Mouse (Mus musculus): Measurements from ENCODE around the gene Mtor. TPM values are rescaled to one million over a fixed set of nuclear protein-coding genes. Genes with fewer than 3 reads are reported as not detected.
A peak's percentile ranks its signal among the peaks of the same experiment; 100 is the strongest.

Gene Mtor
- polyA plus RNA-seq, 1 experiment from 2014 or later, result 12.2 TPM

DNA sequence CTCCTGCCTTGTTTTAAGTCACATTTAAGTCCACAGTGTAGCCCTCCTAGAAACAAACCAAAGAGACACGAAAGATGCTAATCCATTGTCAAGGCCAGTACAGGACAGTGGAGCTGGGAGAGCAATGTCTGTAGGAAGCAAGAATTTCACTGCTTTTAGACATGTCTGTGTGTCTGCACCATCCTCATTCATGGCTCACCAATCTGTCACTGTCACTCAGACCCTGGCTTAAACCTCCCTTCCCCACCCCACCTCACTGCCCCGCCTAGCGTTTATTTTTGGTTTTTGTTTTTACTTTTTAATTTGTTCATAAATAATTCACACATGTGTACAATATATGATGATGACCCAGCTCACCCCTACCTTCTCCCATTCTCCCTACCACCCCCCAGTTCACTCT, 84.1 kb downstream of the Mtor start:
- peaks cover 22% of the 10 kb centered on the region for H3K36me3 ChIP-seq (ENCODE audit: control insufficient read depth, insufficient read depth, low read length)
- H3K4me2 ChIP-seq (ENCODE audit: low read depth, low read length), result no peak overlapping the region
- ATAC-seq (ENCODE audit: low read depth), result no peak
- H3K4me1 ChIP-seq (replicated peaks; ENCODE audit: control insufficient read depth, insufficient read depth, low read length), result no peaks in the 10 kb centered on the region
- no peaks in the 10 kb centered on the region for H3K9me3 ChIP-seq (ENCODE audit: control insufficient read depth, low read length)
- H3K27me3 ChIP-seq (ENCODE audit: control insufficient read depth, insufficient read depth, low read depth, low read length), result no peaks in the 10 kb centered on the region
- no peak overlapping the region for H3K27ac ChIP-seq (ENCODE audit: low read length)
- H3K9ac ChIP-seq (ENCODE audit: low read length), result no peak overlapping the region
- WGBS, result 92% methylated on average over 3 of the region's 3 CpGs
- H3K4me3 ChIP-seq (ENCODE audit: low read length), result no peak overlapping the region

GRCm38 (mm10) chr4:148533613-148534328, 85.4 kb downstream of the Mtor start:
- WGBS, result 91% methylated on average over 12 of the region's 12 CpGs
- H3K36me3 ChIP-seq (ENCODE audit: control insufficient read depth, insufficient read depth, low read length), result peaks cover 30% of the 10 kb centered on the region
- no peak for ATAC-seq (ENCODE audit: low read depth)
- no peak overlapping the region for H3K4me3 ChIP-seq (ENCODE audit: low read length)
- no peaks in the 10 kb centered on the region for H3K4me1 ChIP-seq (replicated peaks; ENCODE audit: control insufficient read depth, insufficient read depth, low read length)
- H3K4me2 ChIP-seq (ENCODE audit: low read depth, low read length), result no peak overlapping the region
- no peaks in the 10 kb centered on the region for H3K27me3 ChIP-seq (ENCODE audit: control insufficient read depth, insufficient read depth, low read depth, low read length)
- no peak overlapping the region for H3K27ac ChIP-seq (ENCODE audit: low read length)
- H3K9ac ChIP-seq (ENCODE audit: low read length), result no peak overlapping the region
- no peaks in the 10 kb centered on the region for H3K9me3 ChIP-seq (ENCODE audit: control insufficient read depth, low read length)

GRCm38 (mm10) chr4:148535876-148536275, 87.5 kb downstream of the Mtor start:
- no peaks in the 10 kb centered on the region for H3K27me3 ChIP-seq (ENCODE audit: control insufficient read depth, insufficient read depth, low read depth, low read length)
- no peaks in the 10 kb centered on the region for H3K4me1 ChIP-seq (replicated peaks; ENCODE audit: control insufficient read depth, insufficient read depth, low read length)
- no peak overlapping the region for H3K4me3 ChIP-seq (ENCODE audit: low read length)
- ATAC-seq (ENCODE audit: low read depth), result no peak
- no peak overlapping the region for H3K4me2 ChIP-seq (ENCODE audit: low read depth, low read length)
- WGBS, result 89% methylated on average over 3 of the region's 3 CpGs
- no peaks in the 10 kb centered on the region for H3K9me3 ChIP-seq (ENCODE audit: control insufficient read depth, low read length)
- H3K27ac ChIP-seq (ENCODE audit: low read length), result no peak overlapping the region
- peaks cover 38% of the 10 kb centered on the region for H3K36me3 ChIP-seq (ENCODE audit: control insufficient read depth, insufficient read depth, low read length)
- no peak overlapping the region for H3K9ac ChIP-seq (ENCODE audit: low read length)

- no peaks in the 10 kb centered on the region for H3K9me3 ChIP-seq (ENCODE audit: control insufficient read depth, low read length)
- no peak overlapping the region for H3K27ac ChIP-seq (ENCODE audit: low read length)
- H3K4me1 ChIP-seq (replicated peaks; ENCODE audit: control insufficient read depth, insufficient read depth, low read length), result no peaks in the 10 kb centered on the region
- H3K4me2 ChIP-seq (ENCODE audit: low read depth, low read length), result no peak overlapping the region
- H3K27me3 ChIP-seq (ENCODE audit: control insufficient read depth, insufficient read depth, low read depth, low read length), result no peaks in the 10 kb centered on the region
- H3K9ac ChIP-seq (ENCODE audit: low read length), result no peak overlapping the region
- no peak for ATAC-seq (ENCODE audit: low read depth)
- WGBS, result 73% methylated on average over 4 of the region's 4 CpGs
- peaks cover 45% of the 10 kb centered on the region for H3K36me3 ChIP-seq (ENCODE audit: control insufficient read depth, insufficient read depth, low read length)
- no peak overlapping the region for H3K4me3 ChIP-seq (ENCODE audit: low read length)
These were observed 100.7 kb downstream of the Mtor start for GRCm38 (mm10) chr4:148549106-148549505.

DNA sequence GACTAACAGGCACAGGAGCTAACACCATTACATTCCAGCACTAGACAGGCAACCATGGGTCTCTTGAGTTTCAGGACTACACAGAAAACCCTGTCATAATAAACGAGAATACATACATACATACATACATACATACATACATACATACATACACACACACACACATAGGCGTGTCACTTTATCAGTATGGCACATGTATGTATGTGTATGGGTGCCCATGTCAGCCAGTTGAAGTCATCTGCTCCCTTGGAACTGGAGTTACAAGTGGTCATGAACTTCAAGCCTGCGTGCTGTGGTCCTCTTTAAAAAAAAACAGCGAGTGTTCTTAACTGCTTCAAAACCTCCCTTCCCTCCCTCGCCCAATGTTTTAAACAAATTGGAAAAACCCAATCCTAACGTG, 109.4 kb downstream of the Mtor start:
- Histone ChIP-seq H3K4me1 (replicated peaks; ENCODE audit: control insufficient read depth, insufficient read depth, low read length) (0 out of 2 replicates have a peak, but pooled peaks cover 2% of the 10 kb centered on the region), H3K4me2 (ENCODE audit: low read depth, low read length) (peak overlapping the region; percentile 79), H3K27ac (ENCODE audit: low read length) (peak overlapping the region; percentile 84), H3K36me3 (ENCODE audit: control insufficient read depth, insufficient read depth, low read length) (peaks cover 35% of the 10 kb centered on the region), H3K9ac (ENCODE audit: low read length) (peak overlapping the region; percentile 98), H3K4me3 (ENCODE audit: low read length) (peak overlapping the region; percentile 85), H3K27me3 (ENCODE audit: control insufficient read depth, insufficient read depth, low read depth, low read length) (no peaks in the 10 kb centered on the region), H3K9me3 (ENCODE audit: control insufficient read depth, low read length) (no peaks in the 10 kb centered on the region)
- ATAC-seq (ENCODE audit: low read depth), result peak; percentile 29; the same call in 1 of the 2 replicates
- WGBS, result 23% methylated on average over 6 of the region's 6 CpGs

GRCm38 (mm10) chr4:148558297-148559000, 110.0 kb downstream of the Mtor start, which contains the start of gene Exosc10:
Gene Exosc10, plus strand, starts transcription at chr4:148558429.
- Histone ChIP-seq H3K9me3 (ENCODE audit: control insufficient read depth, low read length) (no peaks in the 10 kb centered on the region), H3K4me3 (ENCODE audit: low read length) (peak within 1 kb of the TSS; percentile 85), H3K4me2 (ENCODE audit: low read depth, low read length) (peak within 1 kb of the TSS; percentile 79), H3K27ac (ENCODE audit: low read length) (peak within 1 kb of the TSS; percentile 84), H3K9ac (ENCODE audit: low read length) (peak within 1 kb of the TSS; percentile 98), H3K27me3 (ENCODE audit: control insufficient read depth, insufficient read depth, low read depth, low read length) (no peaks in the 10 kb centered on the region), H3K36me3 (ENCODE audit: control insufficient read depth, insufficient read depth, low read length) (peaks cover 40% of the 10 kb centered on the region), H3K4me1 (replicated peaks; ENCODE audit: control insufficient read depth, insufficient read depth, low read length) (0 out of 2 replicates have a peak, but pooled peaks cover 2% of the 10 kb centered on the region)
- 0% methylated on average over 49 of the region's 63 CpGs for WGBS
- ATAC-seq (ENCODE audit: low read depth), result peak; percentile 96

DNA sequence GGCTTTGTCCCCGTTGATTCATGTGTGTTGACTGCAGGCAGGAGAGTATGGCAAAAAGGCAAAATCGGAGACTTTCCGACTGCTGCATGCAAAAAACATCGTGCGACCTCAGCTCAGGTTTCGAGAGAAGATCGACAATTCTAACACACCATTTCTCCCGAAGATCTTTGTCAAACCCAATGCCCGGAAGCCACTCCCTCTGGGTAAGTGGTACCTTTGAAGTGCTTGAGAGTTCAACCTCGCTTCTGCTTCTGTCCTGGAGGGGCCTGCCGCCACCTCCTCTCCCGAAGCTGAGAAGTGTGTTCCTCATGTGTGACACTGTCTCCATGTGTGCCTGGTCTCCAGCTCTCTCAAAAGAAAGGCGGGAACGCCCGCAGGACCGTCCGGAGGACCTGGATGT, 114.3 kb downstream of the Mtor start:
- ATAC-seq (ENCODE audit: low read depth), result no peak
- no peak overlapping the region for H3K9ac ChIP-seq (ENCODE audit: low read length)
- H3K27ac ChIP-seq (ENCODE audit: low read length), result no peak overlapping the region
- no peaks in the 10 kb centered on the region for H3K27me3 ChIP-seq (ENCODE audit: control insufficient read depth, insufficient read depth, low read depth, low read length)
- H3K4me3 ChIP-seq (ENCODE audit: low read length), result no peak overlapping the region
- H3K4me1 ChIP-seq (replicated peaks; ENCODE audit: control insufficient read depth, insufficient read depth, low read length), result 0 out of 2 replicates have a peak, but pooled peaks cover 2% of the 10 kb centered on the region
- peaks cover 67% of the 10 kb centered on the region for H3K36me3 ChIP-seq (ENCODE audit: control insufficient read depth, insufficient read depth, low read length)
- 89% methylated on average over 17 of the region's 17 CpGs for WGBS
- H3K4me2 ChIP-seq (ENCODE audit: low read depth, low read length), result no peak overlapping the region
- H3K9me3 ChIP-seq (ENCODE audit: control insufficient read depth, low read length), result no peaks in the 10 kb centered on the region

DNA sequence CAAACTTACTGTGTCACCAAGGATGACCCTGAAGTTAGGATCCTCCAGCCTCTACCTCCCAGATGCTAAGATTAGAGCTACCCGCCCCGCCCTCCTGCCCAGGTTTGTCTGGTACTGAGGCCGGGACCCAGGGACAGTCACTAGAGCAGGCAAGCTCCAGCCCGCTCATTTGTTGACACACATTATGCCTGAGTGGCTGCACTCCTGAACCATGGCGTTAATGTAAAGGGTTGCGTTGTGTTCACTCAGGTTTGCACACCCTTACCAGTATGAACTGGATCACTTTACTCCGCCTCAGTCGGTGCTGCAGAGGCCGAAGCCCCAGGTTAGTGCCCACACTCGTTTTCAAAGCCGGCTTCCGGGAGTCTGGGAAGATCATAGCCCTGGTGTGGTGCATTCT, 115.2 kb downstream of the Mtor start:
- Histone ChIP-seq H3K36me3 (ENCODE audit: control insufficient read depth, insufficient read depth, low read length) (peaks cover 76% of the 10 kb centered on the region), H3K9me3 (ENCODE audit: control insufficient read depth, low read length) (no peaks in the 10 kb centered on the region), H3K4me2 (ENCODE audit: low read depth, low read length) (no peak overlapping the region), H3K27me3 (ENCODE audit: control insufficient read depth, insufficient read depth, low read depth, low read length) (no peaks in the 10 kb centered on the region), H3K4me1 (replicated peaks; ENCODE audit: control insufficient read depth, insufficient read depth, low read length) (0 out of 2 replicates have a peak, but pooled peaks cover 2% of the 10 kb centered on the region), H3K27ac (ENCODE audit: low read length) (no peak overlapping the region), H3K9ac (ENCODE audit: low read length) (no peak overlapping the region), H3K4me3 (ENCODE audit: low read length) (no peak overlapping the region)
- no peak for ATAC-seq (ENCODE audit: low read depth)
- WGBS, result 91% methylated on average over 12 of the region's 12 CpGs

DNA sequence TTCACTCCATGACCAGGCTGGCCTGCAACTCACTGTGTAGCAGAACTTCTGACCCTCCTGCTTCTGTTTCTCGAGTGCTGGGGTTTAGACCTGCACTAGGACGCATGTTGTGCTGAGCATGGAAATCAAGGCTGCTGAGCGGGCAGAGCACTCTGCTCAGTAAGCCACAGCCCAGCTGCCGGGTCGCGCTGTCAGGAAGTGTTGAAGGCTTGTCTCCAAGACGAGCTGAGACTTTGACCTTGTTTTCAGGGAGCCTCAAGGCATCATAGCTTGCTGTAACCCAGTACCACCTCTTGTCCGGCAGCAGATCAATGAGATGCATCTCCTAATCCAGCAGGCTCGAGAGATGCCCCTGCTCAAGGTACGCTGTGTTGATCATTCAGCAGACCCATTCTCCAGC, 121.7 kb downstream of the Mtor start:
- no peak overlapping the region for H3K9ac ChIP-seq (ENCODE audit: low read length)
- H3K36me3 ChIP-seq (ENCODE audit: control insufficient read depth, insufficient read depth, low read length), result peaks cover 76% of the 10 kb centered on the region
- H3K27me3 ChIP-seq (ENCODE audit: control insufficient read depth, insufficient read depth, low read depth, low read length), result no peaks in the 10 kb centered on the region
- no peak overlapping the region for H3K4me2 ChIP-seq (ENCODE audit: low read depth, low read length)
- 84% methylated on average over 10 of the region's 10 CpGs for WGBS
- no peaks in the 10 kb centered on the region for H3K9me3 ChIP-seq (ENCODE audit: control insufficient read depth, low read length)
- H3K4me1 ChIP-seq (replicated peaks; ENCODE audit: control insufficient read depth, insufficient read depth, low read length), result no peaks in the 10 kb centered on the region
- H3K4me3 ChIP-seq (ENCODE audit: low read length), result no peak overlapping the region
- H3K27ac ChIP-seq (ENCODE audit: low read length), result no peak overlapping the region
- no peak for ATAC-seq (ENCODE audit: low read depth)

All from lung, embryonic 16.5 days (tissue).